Mouse (Mus musculus) ovary, adult 18-20 months (tissue): ENCODE results near the gene Map2k1.
"Not testable (repeated sequence)": the region's sequence is repeated elsewhere in the genome, so short reads cannot be mapped to it uniquely, and the experiment has no call there.

Experiments used
- DNase-seq: peaks from one replicate; pipeline ENCODE4 v3.0.0; 2022; ENCODE audit warnings: low spot score, mixed read lengths

Gene Map2k1

GRCm38 (mm10) chr9:64202866-64203265 lies 50.6 kb downstream of the Map2k1 start:
- no peak for DNase-seq

GRCm38 (mm10) chr9:64202331-64202730 lies 51.1 kb downstream of the Map2k1 start:
- no peak for DNase-seq

GRCm38 (mm10) chr9:64199897-64200296 lies 53.5 kb downstream of the Map2k1 start:
- DNase-seq, result no peak

GRCm38 (mm10) chr9:64198763-64199418 lies 54.5 kb downstream of the Map2k1 start:
- DNase-seq, result peak; percentile 26

DNA sequence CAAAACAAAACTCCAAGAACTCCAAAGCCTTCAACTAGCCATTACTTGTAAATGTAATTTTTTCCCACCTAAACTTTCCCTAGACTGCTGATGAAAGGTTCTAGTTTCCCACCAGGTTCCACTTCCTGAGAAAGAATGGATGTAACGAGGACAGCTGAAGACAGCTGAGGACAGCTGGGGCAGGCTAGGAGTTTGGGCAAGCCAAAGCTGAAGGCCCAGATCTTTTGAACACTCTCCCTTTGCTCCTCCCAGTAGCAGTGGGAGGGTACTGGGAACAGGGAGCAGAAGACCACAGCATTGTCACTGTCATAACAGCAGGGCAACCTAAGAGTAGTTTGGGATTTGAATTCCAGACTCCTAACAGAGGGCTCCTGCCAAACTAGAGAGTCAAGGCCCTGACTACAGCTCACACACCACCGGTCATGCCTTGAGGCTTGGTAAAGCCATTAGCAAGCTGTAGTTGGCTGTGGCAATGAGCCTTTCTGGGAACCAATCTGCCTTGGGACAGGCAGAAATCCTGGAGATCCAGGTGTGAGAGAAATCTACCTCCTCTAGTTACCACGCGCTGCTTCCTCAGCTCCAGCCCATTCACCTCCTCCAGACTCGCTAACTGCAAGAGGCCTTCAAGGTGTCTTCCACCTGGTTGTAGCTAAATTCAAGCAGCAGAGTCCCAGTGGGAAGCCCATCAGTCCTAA lies 55.2 kb downstream of the Map2k1 start:
- no peak for DNase-seq

GRCm38 (mm10) chr9:64197524-64197923 lies 55.9 kb downstream of the Map2k1 start:
- DNase-seq, result no peak

GRCm38 (mm10) chr9:64195554-64195953 lies 57.9 kb downstream of the Map2k1 start:
- DNase-seq, result no peak

- no peak for DNase-seq
Measured at GRCm38 (mm10) chr9:64193879-64194278, 59.6 kb downstream of the Map2k1 start.

GRCm38 (mm10) chr9:64184166-64184840 lies 69.1 kb downstream of the Map2k1 start:
- no peak for DNase-seq

GRCm38 (mm10) chr9:64183295-64183694 lies 70.1 kb downstream of the Map2k1 start:
- DNase-seq, result not testable (repeated sequence)

DNA sequence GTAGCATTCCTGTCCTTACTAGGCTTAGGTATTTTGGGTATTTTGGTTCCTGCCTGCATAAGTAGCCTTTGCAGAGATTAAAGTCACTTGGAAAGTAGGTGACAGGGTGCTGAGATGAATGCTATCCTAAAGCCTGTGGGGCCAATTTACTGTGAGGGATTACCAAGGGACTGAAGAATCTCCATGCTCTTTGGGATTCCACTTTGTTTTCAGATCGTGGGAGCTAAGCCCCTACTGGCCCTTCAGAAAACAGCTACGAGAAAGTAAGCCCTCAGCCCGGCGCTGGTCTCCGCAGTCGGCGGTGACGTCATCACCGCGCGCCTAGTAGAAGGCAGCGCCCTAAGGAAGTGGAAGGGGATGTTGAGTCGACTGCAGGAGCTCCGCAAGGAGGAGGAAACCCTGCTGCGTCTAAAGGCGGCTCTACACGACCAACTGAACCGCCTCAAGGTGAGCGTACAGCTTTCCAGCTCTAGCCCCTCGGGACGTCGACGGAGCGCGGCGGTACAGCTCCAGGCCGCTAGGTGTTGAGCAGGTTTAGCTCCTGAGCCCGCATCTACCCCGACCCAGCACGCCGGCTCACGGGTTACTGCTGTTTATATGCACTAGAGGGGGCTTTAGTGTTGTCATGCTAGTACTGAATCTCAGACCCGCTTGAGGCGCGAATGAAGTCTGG lies 74.3 kb downstream of the Map2k1 start, which contains the start of gene Snapc5:
Gene Snapc5 (plus strand): TSS at position 301 of the 673 bp plus-strand sequence.
- peak; percentile 82 for DNase-seq

DNA sequence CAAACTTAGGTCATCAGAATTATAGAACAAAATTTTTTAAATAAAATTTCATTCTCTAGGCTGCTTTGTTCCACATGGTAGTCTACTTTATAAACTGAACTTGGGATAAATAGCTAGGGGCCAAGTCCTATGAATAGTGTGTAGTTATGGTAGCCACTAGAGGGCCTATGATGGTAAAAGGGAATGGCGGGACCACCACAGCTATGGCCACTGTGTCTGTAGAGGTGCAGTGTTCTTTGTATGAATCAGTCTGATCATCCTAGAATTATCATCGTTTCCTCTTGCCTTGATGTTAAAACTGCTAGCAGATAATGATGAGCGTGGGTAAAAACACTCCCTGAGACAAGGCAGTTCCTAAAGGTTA lies 74.8 kb downstream of the Map2k1 start:
- DNase-seq, result no peak

- DNase-seq, result no peak
Measured at GRCm38 (mm10) chr9:64175378-64175777, 78.1 kb downstream of the Map2k1 start.

- DNase-seq, result no peak
Measured at GRCm38 (mm10) chr9:64174766-64175165, 78.7 kb downstream of the Map2k1 start.

DNA sequence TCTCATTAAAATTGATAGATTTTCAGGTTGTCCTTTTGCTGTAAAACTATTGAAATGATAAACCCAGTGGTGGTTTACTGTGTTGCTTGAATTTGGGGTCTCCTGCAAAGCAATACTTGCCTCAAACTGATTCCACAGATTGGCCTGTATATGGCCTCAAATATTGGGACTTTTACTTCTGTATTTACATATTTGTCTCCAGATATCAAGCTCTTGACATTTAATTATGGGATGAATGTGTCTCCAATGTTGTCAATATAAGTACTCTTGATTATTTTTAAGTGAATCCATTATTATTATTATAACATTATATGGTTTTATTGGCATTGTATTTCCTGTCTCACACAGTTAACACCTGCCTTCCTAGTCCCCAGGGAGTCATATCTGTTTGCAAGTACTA lies 79.1 kb downstream of the Map2k1 start:
- no peak for DNase-seq

DNA sequence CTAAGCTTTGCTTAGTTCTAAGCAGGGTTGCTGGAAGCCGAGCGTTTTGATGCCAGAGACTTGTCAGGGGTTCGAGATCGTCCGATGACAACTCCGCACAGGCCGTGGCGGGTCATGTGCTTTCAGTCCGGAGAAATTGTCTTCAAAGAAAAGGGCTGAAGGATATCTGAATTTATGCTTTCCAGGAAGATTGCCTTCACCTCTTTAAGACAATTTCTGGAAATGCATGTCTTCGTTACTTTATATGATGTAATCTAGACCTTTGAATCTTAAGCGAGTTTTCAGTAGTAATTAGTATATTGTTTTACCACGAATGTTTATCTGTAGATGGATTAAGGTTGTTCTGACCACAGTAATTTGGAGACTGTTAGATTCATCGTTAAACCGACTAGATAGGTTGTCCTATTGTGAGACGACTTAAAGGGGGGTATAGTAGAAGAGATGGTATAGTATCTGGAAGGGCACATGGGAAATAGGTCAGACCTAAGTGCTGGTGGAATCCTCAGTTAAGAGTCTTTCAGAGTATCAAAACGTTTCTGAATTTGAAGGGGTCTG lies 79.7 kb downstream of the Map2k1 start:
- no peak for DNase-seq

GRCm38 (mm10) chr9:64172816-64173665 lies 80.4 kb downstream of the Map2k1 start, which contains the start of the genes Zwilch and Rpl4:
TSS of gene Zwilch (minus strand) at chr9:64173104.
TSS of gene Rpl4 (plus strand) at chr9:64173375.
- DNase-seq, result peak; percentile 52

GRCm38 (mm10) chr9:64172145-64172815 lies 81.2 kb downstream of the Map2k1 start:
- no peak for DNase-seq

DNA sequence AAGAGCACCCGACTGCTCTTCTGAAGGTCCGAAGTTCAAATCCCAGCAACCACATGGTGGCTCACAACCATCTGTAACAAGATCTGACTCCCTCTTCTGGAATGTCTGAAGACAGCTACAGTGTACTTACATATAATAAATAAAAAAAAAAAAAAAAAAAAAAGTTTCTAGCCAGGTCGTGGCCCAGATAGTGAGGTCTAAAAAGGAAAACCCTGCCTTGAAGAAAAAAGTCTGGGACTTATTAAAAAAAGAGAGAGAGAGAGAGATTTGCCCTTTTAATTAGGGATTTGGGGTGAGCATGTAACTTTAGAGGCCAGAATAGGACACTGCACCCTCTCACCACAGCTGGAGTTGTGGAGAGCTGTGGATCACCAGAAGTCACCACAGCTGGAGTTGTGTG lies 83.5 kb downstream of the Map2k1 start:
- DNase-seq, result not testable (repeated sequence)

- DNase-seq, result no peak
Measured at GRCm38 (mm10) chr9:64160471-64160870, 93.0 kb downstream of the Map2k1 start.

DNA sequence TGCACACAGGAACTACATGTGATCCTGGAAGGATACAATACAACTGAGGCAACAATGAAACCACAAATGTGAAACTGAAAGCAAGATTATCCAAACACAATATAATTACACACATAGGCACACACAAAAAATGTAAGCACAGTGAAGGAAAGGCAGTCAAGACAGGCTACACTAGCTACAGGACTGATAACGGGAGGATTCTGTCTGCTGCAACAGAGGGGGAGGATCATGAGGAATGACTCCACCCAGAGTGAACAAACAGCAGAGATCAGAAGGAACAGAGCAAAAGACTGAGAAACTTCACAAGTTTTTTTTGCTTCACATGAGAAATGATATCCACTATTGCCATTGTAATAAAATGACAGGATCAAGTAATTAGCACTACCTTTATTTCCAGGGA lies 96.8 kb downstream of the Map2k1 start:
- DNase-seq, result no peak
